Mouse (Mus musculus) left cerebral cortex, adult 18-20 months (tissue): Measurements from ENCODE around the gene Rnf26. TPM values are rescaled to one million over a fixed set of nuclear protein-coding genes. Genes with fewer than 3 reads are reported as not detected.

Experiments
- DNase-seq, 2 experiments: peaks; one replicate each; pipeline ENCODE4 v3.0.0; 2021 to 2022; ENCODE audit warnings: low spot score in 2 of 2, mixed read lengths in 1 of 2
- total RNA-seq, 2 experiments: library from RNA; stranded (reverse); gene quantifications; 2 replicates each; pipeline ENCODE4 v1.2.3; 2021

Rnf26 gene
- total RNA-seq, 2 experiments from 2014 or later: 28.7 to 31.9 TPM

DNA sequence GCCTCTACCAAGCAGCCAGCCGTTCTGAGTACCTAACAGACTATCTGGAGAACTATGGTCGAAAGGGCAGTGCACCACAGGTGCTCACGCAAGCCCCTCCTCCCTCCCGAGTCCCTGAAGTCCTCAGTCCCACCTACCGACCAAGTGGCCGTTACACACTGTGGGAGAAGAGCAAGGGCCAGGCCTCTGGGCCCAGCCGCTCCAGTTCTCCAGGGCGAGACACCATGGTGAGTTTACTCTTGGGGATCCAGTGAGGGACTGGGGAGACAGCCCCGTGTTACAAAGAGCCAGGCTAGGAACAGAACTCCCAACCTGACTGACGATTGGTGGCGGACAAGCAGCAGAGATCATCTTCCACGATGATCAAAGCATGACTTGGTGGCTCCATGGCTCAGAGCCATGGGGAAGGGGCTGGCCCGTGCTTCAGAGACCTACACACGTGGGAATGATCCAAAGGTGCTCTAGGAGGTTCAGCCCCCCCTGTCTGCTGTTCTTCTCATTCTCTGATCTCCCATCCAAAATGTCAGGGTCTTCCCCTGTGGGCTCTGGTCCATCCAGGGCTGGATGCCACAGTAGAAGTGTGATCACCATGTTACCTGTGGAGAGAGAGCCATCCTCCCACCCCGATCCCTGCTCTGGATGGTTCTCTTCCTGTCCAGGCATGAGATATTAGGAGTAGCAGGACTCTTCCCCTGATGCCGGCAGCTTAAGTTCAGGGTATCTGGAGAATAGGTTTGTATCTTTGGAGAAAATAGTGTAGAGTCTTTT lies 37.1 kb downstream of the Rnf26 start:
- no peak for DNase-seq

DNA sequence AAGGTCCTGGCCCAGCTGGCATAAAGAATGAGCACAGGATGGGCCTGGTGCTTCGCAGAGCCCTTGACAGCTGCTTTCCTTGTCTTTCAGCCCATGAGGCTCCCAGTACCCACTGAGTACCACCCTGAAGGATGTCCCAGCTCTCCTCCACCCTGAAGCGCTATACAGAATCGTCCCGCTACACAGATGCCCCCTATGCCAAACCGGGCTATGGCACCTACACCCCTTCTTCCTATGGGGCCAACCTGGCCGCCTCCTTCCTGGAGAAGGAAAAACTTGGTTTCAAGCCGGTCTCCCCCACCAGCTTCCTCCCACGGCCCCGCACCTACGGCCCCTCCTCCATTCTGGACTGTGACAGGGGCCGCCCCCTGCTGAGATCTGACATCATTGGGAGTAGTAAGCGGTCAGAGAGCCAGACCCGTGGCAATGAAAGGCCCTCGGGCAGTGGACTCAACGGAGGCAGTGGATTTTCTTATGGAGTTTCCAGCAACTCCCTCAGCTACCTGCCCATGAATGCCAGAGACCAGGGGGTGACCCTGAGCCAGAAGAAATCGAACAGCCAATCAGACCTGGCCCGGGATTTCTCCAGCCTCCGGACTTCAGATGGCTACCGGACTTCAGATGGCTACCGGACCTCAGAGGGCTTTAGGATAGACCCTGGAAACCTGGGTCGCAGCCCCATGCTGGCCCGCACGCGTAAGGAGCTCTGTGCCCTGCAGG lies 37.9 kb downstream of the Rnf26 start:
- peak in 1 of 2 experiments; percentile 1 for DNase-seq

DNA sequence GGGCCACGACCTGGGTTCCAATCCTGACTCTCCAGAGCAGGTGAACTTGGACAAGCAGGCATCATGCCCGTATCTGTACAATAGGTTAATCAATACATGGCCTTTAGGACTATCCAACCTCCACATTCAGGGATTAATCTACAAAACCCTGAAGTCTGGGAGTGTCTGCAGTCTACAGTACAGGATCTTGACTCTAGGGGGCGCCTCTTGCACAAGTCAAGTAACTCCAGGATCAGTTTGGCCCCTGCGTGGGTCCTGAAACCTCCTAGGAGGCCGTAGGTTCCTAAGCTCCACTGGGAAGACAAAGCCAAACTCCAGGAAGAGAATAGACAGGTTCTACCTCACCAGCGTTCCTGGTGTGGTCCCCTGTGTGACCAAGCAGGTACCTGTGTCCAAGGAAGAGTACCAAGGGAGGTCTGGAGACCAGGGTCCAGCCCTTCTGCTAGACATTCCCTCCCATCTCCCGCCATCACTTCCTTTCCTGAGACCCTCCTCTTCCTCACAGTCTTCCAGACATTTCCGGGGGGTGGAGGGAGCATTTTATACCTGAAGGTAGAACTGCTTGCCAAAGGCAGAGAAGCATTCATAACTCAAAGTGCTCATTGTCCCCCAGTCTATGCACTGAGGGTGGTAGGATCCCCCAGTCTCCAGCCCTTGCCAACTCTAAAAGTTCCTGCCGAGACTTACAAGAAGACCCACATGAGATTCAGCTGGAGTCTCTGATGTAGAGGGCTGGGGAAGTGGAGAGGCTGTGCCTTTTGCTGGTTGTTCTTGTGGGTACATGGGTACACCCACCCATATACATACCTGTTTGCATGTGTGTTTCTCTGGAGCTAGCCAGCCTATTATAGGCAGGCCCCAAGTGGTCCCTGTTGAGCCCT lies 38.7 kb downstream of the Rnf26 start:
- DNase-seq: peak in 1 of 2 experiments; percentile 32

DNA sequence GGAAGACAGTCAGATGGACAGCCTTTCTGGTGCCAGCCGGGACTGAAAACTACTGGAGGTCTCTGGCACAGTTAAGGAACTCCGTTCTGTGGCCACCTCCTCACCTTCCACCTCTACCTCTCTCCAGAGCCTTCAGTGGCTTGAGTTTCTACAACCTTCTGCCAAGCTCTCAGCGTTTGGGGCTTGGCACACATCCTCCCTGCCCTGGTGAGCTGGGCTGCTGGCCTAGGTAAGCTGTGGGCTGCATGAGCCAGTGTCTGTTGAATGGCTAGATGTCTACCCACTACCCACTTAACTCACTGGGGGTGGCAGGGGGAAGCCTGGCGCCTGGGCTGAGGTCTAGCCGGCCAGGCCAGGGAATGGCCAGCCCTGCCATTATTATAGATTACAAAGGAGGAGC lies 40.2 kb downstream of the Rnf26 start:
- peak in 1 of 2 experiments; percentile 2 for DNase-seq

DNA sequence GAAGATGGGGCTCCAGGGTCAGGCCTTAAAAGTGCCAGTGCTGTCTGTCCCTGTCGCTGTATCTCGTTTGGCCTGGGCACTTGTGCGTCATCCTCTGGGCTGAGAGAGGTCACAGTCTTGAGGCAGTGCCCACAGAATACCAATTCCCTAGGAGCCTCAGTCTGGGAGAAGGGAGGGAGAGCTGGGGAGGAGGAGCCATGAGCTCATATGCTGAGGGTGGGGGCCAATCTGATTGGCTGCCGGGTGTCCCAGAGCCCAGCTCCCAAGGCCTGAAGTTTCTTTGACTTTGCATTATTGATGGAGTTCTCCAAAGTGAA lies 40.8 kb downstream of the Rnf26 start:
- DNase-seq: peak in 1 of 2 experiments; percentile 11

DNA sequence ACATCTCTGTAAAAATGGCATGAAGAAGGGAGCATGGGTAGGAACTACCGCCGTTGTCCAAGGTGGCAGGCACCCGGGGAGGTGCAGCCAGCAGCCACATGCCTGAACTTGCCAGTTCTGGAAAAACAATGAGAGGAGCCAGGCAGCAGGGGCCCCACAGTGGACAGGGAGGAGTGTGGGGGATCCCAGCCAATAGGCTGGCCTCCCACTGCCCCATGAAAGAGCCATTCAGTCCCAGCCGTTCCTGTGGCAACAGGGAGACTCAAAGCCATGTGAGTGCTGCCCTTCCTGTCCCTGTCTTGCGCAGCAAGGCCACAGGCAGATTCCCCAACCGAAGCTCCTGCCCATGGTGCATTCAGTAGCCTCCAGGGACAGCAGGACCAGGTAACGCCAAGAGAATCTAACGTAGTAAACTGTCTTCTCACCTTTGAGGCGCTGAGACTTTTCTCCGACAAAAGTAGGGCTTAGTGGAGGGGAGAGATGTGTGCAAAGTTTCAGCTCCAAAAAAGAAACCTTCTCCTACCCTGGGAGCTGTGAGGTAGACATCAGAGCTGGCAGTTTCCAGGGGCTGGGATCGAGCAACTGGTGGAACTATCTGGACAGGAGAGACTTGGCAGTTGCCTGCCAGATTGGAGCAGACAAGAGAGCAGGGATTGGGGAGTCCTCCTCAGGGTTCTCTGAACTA lies 41.3 kb downstream of the Rnf26 start:
- DNase-seq: peak in 1 of 2 experiments; percentile 25

DNA sequence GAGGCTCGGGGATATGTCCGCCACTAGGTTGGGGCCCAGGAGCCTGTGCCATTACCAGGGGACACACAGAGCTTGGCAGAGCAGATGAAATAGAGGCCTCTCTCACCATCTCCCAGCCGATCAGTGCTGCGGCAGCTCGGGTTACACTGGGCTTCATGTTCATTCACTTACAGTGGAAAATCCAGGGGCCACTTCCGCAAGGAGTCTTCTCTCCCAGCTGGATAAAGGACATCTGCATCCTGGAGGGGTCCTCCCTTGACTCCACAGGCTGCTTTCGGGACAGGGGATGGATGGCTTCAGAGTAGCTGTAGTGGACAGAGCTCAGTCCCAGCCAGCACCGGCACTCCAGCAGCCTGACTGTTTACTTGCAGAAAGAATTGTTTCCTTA lies 42.5 kb downstream of the Rnf26 start:
- DNase-seq: peak in 1 of 2 experiments; percentile 1

DNA sequence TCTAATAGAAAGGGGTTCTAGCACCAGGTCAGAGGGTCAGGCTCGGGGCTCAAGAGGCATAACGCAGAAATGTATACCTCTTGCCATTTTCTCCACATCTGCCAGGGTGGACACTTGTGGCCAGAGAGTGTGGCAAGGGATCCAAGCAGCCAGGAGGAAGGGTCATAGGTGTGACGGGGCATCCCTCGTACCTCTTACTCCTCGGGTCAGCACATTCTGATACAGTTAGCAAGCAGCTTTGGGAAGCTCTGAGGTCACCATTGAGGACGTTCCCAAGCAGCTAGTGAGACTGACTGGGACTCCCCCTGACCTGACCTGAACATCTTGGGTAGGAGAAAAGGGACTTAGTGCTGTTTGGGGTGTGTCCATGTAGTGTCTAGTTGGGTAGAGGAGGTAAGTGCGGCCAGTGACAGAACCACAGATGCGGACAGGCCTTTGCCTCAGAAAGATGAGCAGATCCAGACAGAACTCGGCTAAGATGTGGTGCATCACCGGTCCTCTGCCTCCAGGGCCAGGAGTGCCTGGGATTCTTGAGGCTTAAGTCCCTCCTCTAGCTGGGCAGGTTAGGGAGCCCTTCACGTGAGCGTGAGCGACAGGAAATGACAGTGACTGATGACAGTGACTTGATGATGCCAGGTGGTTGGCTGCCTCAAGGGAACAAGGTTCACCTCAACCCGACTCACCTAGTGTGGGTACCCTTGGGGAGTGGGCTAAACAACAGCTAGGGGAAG lies 43.0 kb downstream of the Rnf26 start:
- no peak for DNase-seq

DNA sequence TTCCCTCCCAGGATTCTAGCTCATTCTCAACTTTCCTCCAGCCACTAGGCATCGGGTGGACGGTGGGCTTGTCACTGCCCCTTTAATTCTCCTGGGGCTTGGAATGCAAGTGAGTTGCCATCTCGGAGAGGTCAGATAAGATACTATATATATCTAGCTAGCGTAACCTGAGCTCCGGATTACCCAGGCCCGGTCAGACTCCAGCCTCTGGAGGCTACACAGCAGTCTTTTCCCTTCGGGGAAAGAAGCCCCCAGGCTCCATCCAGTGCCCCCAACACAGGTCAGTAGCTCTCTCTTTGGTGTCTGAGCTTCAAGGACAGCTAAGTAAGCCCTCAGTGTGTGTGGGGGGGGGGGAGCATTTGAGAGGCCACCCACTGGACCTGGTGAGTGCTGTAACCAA lies 44.1 kb downstream of the Rnf26 start:
- no peak for DNase-seq

DNA sequence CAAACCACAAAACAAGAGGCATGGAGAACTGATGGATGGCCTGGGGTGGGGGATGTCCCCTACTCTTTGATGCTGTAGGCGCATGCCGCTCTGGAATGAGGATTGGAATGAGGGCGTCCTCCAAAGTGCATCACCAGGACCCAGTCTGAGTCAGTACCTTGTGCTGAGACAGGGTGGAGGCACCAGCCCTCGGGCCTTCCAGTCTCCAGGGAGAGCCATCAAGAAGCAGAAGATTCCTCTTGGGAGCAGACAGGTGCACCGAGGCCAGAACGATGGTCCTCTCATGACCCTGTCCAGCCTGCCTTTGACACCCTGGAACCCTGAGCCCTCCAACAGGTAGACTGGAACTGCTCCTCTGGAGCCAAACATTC lies 45.4 kb downstream of the Rnf26 start:
- peak in 1 of 2 experiments; percentile 5 for DNase-seq

DNA sequence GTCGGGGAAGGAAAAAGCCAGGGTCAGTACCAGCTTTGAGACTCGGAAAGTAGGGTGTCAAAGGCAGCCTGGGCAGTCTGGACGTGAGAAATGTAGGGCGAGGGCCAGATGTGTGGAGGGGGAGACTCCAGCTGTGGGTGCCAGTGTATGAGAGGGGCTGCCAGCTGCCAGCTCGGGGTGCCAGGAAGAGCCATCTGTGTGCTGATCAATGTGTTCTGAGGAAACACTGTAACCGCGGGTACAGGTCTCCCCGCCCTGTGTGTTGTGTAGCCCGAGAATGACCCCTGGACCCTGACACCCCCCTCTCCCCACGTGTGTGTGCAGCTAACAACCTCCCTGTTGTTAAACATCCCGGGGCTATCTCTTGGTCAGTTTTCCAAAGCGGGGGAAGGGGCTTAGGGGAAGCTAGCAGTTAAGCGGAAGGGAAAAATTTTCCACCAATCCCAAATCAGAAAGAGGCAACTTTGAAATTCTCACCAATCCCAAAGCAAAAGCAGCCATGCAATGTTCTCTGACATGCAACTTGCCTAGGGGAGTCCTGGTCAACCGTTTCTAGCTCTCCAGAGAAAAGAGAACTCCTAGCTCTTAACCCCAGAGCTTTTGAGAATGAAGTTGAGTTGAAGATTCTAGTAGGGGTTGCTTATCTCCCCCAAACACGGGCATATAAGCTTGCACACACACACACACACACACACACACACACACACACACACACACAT lies 45.9 kb downstream of the Rnf26 start:
- no peak for DNase-seq

DNA sequence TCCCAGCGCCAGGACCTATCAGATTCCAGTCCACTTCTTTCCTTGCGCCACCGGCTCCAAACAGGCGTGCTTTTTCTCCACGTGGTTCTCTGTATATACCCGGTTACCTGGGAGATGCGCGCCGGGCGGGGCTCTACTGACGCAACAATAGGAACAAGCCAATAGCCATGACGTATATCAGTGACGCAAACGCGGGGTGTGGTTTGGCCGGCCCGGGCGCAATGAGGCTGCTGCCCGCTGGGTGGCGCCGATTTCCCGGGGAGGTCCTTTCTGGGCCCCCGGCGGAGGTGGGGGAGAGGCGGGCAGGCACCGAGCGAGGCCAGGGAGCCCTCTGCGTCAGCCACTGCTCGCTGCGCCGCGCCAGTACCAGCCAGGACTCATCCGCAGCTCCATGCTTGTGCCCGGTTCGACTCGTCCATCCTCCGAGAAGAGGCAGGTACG lies 46.5 kb downstream of the Rnf26 start, which contains the start of gene Usp2:
Gene Usp2 (plus strand): TSS at position 237 of the 441 bp plus-strand sequence.
- peak; percentile 100 for DNase-seq

DNA sequence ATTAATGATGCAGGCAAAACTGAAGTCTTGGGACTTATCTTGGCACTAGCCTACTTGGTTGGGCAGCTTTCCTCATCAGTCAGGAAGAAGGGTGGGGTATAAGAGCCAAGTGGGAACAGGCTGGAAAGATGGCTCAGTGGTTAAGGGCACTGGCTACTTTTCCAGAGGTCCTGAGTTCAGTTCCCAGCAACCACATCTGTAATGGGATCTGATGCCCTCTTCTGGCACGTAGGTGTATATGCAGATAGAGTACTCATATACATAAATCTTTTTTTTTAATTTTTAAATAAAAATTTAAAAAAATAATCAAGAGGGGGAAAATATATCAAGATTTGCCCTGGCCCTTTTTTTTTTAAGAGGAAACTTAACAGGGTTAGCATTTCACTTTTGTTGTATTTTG lies 48.1 kb downstream of the Rnf26 start:
- DNase-seq: no peak

DNA sequence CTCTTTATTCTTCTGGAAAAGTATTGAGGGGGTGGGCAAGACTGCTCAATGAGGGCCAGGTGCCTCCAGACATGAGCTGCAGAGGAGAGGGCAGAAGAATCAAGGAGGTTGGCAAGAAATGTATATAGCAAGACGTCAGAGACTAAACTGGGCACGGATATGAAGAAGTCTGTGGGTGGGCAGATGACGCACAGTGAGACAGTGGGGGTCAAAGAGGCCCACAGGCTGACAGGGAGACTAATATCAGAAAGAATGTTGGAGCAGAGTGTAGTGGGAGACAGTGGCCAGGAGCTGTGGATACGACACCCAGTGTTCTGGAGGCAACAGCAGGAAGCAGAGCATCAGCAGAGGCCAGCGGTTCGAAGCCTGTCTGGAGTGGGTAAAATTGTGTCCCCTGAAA lies 54.7 kb downstream of the Rnf26 start:
- DNase-seq: no peak

DNA sequence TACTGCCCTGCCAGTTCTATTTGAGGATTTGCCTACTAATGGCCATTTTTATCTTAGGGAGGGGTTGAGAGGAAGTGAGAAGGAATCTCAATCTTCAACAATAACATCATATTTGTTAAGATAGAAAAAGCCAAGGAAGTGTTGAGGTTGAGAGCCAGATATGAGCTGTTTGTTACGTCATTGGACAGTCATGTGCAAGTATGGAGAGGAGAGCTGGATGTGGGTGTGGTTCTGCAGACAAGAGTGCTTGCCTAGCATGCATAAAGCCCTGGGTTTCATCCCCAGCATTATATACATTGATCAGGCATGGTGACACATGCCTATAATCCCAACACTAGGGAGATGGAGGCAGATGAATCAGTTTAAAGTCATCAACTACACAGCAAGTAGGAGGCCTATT lies 59.4 kb downstream of the Rnf26 start:
- no peak for DNase-seq

DNA sequence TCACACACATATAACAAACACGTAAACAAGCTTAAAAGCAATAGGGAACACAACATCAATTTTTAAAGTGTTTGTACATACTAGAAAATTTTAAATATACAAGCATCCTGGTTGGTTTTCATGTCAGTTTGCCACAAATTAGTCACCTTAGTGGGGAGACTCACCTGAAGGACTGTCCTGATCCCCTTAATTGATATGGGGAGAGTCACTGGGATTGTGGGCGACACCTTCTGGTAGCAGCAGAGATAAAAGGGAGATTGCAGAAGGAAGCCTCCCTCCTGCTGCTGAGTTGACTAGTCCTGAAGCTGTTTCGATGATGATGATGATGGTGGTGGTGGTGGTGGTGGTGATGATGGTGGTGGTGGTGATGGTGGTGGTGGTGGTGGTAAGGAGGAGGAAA lies 60.5 kb downstream of the Rnf26 start:
- no peak for DNase-seq

DNA sequence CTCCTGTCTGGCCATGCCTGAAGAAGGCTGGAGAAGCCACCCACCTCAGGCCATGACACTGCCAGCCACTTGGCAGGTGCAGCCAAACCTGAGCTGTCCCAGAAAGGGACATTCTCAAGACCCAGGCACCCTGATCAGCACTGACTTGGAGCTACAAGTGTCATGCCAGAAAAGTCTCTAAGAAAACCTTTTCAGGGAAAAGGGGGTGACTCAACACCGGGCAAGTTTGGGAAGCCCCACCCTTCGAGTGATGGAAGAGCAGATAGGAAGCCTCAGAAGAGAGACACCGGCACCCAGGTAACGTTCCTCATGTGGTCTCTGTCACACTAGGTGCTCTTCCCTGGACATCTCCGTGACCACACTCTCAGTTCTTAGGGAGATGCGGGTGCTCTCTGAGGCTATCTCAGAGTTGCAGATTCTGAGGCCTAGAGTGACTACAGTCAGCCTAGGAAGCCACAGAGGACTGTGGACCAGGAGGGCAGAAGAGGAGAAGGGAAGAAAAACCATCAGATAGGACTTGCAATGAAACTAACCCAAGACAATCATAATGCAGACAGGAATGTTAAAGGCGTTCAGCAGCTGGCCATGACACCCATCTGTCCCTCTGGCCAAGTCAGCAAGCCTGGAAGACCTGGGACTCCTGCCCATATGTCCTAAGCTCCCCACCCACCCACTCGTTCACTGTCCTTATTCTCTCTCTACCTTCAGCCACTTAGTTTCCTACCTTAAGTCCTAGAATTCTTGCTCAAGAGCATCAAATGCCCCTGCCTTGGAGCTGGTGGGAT lies 63.7 kb downstream of the Rnf26 start:
- DNase-seq: no peak

DNA sequence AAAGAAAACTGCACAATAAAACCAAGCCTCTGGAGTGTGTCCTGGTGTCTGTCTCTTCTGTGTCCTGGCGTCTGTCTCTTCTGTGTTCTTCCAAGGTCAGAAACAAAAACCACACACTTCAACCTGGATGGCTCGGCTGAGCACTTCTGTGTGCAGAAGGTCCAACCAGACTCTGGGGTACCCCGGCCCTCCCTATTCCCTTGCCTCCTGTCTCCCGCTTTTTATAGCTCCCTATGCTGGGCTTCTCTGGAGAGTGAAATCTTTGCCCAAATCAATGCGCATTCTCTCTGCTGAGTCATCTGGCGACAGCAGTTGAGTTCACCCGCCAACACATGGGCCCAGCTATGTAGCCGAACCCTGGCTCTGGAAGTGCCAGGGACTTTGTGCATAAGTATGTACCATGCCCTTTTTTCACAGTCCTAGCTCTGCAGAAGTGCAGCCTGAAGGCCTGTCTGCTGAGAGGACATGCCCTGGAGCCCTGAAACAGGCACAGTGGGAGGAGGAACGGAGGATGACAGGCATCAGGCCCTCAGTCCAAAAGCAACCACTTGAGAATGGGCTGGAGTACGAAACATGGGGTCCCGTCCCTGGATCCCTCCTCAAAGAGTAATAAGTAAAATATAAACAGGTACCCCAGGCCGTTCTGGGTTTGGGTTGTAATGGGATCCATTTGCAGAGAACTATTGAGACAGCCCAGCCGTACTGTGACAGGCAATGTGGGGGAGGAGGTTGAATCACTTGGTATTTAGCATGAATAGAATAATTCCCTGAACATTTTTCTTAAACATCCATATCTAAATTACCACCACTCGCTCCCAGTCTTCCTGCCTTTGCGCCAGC lies 64.6 kb downstream of the Rnf26 start:
- peak; percentile 62 to 70 for DNase-seq
